Mouse (Mus musculus): ENCODE data around the gene Sntb2. TPM values are rescaled to one million over a fixed set of nuclear protein-coding genes. Genes with fewer than 3 reads are reported as not detected.
"Not testable (repeated sequence)": the region's sequence is repeated elsewhere in the genome, so short reads cannot be mapped to it uniquely, and the experiment has no call there.

Sntb2 gene
- total RNA-seq, 2 experiments from 2014 or later, result 1.7 to 4.2 TPM

- ATAC-seq (replicated peaks; ENCODE audit: low FRiP score, poor library complexity, severe bottlenecking), result no peak
These were observed 27.8 kb downstream of the Sntb2 start for GRCm38 (mm10) chr8:106963365-106963764.

GRCm38 (mm10) chr8:106964573-106964972, 29.0 kb downstream of the Sntb2 start:
- ATAC-seq (replicated peaks; ENCODE audit: low FRiP score, poor library complexity, severe bottlenecking), result no peak

- no peak for ATAC-seq (replicated peaks; ENCODE audit: low FRiP score, poor library complexity, severe bottlenecking)
These were observed 34.4 kb downstream of the Sntb2 start for GRCm38 (mm10) chr8:106969964-106970363.

- no peak for ATAC-seq (replicated peaks; ENCODE audit: low FRiP score, poor library complexity, severe bottlenecking)
These were observed 36.4 kb downstream of the Sntb2 start for GRCm38 (mm10) chr8:106971916-106972315.

GRCm38 (mm10) chr8:106972538-106973264, 37.2 kb downstream of the Sntb2 start:
- no peak for ATAC-seq (replicated peaks; ENCODE audit: low FRiP score, poor library complexity, severe bottlenecking)

- ATAC-seq (replicated peaks; ENCODE audit: low FRiP score, poor library complexity, severe bottlenecking), result not testable (repeated sequence)
These were observed 38.0 kb downstream of the Sntb2 start for GRCm38 (mm10) chr8:106973526-106973925.

- ATAC-seq (replicated peaks; ENCODE audit: low FRiP score, poor library complexity, severe bottlenecking), result no peak
These were observed 39.2 kb downstream of the Sntb2 start for GRCm38 (mm10) chr8:106974754-106975153.

GRCm38 (mm10) chr8:106975764-106976163, 40.2 kb downstream of the Sntb2 start:
- no peak for ATAC-seq (replicated peaks; ENCODE audit: low FRiP score, poor library complexity, severe bottlenecking)

GRCm38 (mm10) chr8:106976436-106976835, 40.9 kb downstream of the Sntb2 start:
- ATAC-seq (replicated peaks; ENCODE audit: low FRiP score, poor library complexity, severe bottlenecking), result no peak

- ATAC-seq (replicated peaks; ENCODE audit: low FRiP score, poor library complexity, severe bottlenecking), result no peak
These were observed 43.3 kb downstream of the Sntb2 start for GRCm38 (mm10) chr8:106978755-106979251.

- ATAC-seq (replicated peaks; ENCODE audit: low FRiP score, poor library complexity, severe bottlenecking), result no peak
These were observed 49.9 kb downstream of the Sntb2 start for GRCm38 (mm10) chr8:106985404-106985821.

GRCm38 (mm10) chr8:106985951-106986350, 50.4 kb downstream of the Sntb2 start:
- ATAC-seq (replicated peaks; ENCODE audit: low FRiP score, poor library complexity, severe bottlenecking), result no peak

GRCm38 (mm10) chr8:106987557-106987956, 52.0 kb downstream of the Sntb2 start:
- ATAC-seq (replicated peaks; ENCODE audit: low FRiP score, poor library complexity, severe bottlenecking), result no peak

- ATAC-seq (replicated peaks; ENCODE audit: low FRiP score, poor library complexity, severe bottlenecking), result peak; percentile 46; the same call in 1 of the 2 replicates
These were observed 55.8 kb downstream of the Sntb2 start for GRCm38 (mm10) chr8:106991393-106991792.

- ATAC-seq (replicated peaks; ENCODE audit: low FRiP score, poor library complexity, severe bottlenecking), result not testable (repeated sequence)
These were observed 60.8 kb downstream of the Sntb2 start for GRCm38 (mm10) chr8:106996339-106996738.

GRCm38 (mm10) chr8:106997416-106997815, 61.9 kb downstream of the Sntb2 start:
- no peak for ATAC-seq (replicated peaks; ENCODE audit: low FRiP score, poor library complexity, severe bottlenecking)

- no peak for ATAC-seq (replicated peaks; ENCODE audit: low FRiP score, poor library complexity, severe bottlenecking)
These were observed 63.5 kb downstream of the Sntb2 start for GRCm38 (mm10) chr8:106999068-106999467.

- peak; percentile 91 for ATAC-seq (replicated peaks; ENCODE audit: low FRiP score, poor library complexity, severe bottlenecking)
These were observed 67.0 kb downstream of the Sntb2 start for GRCm38 (mm10) chr8:107002532-107002931.

- no peak for ATAC-seq (replicated peaks; ENCODE audit: low FRiP score, poor library complexity, severe bottlenecking)
These were observed 72.2 kb downstream of the Sntb2 start for GRCm38 (mm10) chr8:107007795-107008194.

GRCm38 (mm10) chr8:107012666-107013065, 77.1 kb downstream of the Sntb2 start:
- no peak for ATAC-seq (replicated peaks; ENCODE audit: low FRiP score, poor library complexity, severe bottlenecking)

- no peak for ATAC-seq (replicated peaks; ENCODE audit: low FRiP score, poor library complexity, severe bottlenecking)
These were observed 79.4 kb downstream of the Sntb2 start for GRCm38 (mm10) chr8:107014915-107015314.

GRCm38 (mm10) chr8:107023479-107023878, 87.9 kb downstream of the Sntb2 start:
- ATAC-seq (replicated peaks; ENCODE audit: low FRiP score, poor library complexity, severe bottlenecking), result no peak

Measured in erythroblast, adult 5-6 weeks (primary cell).